Mouse (Mus musculus) limb, embryonic 11.5 days (tissue): Measurements from ENCODE around the gene Spesp1. TPM values are rescaled to one million over a fixed set of nuclear protein-coding genes. Genes with fewer than 3 reads are reported as not detected.

Experiments
- microRNA-seq: library from miRNA; unstranded; fragments of <30 nt; microRNA quantifications from one replicate; pipeline ENCODE4, GENCODE M21; 2016
- polyA plus RNA-seq: library from polyadenylated mRNA; unstranded; fragments of >200 nt; fragmentation: Nextera tagmentation; extraction: Ambion mirVana; gene quantifications from 2 replicates; pipeline ENCODE4 v1.2.1, GENCODE M21; 2014

Spesp1 gene
- polyA plus RNA-seq, 1 experiment from 2014 or later: not detected

Small RNA genes within 50 kb of the gene (microRNA-seq; reads per million reads assigned to microRNA genes)
- not detected for gene Gm25603

Other genes with a start within 250 kb of the Spesp1 start
- 24.1 and 25.0 TPM in 2 replicates for gene Glce, start 159.6 kb downstream of the Spesp1 start, polyA plus RNA-seq
- 209 and 223 TPM in 2 replicates for gene Anp32a, start 59.1 kb upstream of the Spesp1 start, polyA plus RNA-seq